Mouse (Mus musculus) lung, postnatal 25 days (tissue): Measurements from ENCODE around the gene Nudc.
"Not testable (repeated sequence)": the region's sequence is repeated elsewhere in the genome, so short reads cannot be mapped to it uniquely, and the experiment has no call there.

Experiments
- DNase-seq: peaks from one replicate; pipeline ENCODE4 v3.0.0; 2022; ENCODE audit warnings: low spot score

Gene Nudc

DNA sequence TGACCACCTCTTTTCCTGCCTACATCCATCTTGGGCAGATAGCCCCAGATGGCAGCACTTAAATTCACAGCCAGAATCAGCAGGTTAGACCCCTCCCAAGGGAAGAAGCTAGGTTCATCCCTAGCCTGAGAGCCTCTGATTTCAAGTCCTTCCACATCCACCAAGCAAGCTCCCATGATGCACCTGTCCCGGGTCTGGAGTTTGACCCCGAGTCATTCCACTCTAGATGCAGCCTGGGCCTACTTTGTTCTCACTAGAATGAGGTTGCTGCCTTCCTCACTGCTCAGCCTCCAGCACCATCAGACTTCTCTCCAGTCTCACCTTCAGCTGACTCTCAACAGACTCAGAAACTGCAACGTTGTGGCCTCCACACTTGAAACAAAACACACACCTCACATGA, 9.7 kb downstream of the Nudc start:
- DNase-seq, result no peak

DNA sequence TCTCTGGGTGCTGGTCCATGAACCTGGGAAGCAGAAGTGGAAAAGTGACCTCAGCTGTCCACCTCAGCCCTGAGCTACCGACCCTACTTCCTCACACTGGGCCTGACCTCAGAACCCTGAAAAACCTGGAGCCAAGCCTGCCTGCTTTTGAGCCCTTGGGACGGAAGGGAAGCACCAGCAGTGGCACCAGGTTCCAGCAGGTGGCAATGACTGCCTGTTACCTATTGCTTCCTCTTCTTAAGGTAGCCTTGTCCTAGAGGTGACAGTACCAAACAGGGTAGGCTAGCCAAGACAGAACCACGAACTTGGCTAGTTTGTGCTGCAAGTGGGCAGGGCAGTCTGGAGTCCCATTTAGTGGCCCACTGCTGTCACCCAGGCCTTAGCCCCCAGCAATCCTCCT, 13.0 kb downstream of the Nudc start:
- no peak for DNase-seq

DNA sequence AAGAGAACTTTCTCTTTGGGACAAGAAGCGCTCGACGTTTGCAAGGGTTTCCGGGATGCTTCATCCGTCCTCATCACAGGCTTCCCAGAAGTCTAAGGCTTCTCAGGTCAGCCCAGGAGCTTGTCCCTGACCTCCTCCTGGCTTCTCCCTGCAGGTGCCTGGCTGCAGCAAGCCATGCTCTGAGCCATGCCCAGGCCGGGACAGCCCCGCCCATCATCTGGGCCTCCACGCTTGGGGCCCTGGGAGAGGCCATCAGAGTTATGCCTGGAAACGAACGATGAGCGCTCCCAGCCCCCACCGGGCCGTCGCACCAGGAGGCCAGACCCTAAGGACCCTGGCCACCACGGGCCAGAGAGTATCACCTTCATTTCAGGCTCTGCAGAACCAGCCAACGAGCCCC, 18.0 kb downstream of the Nudc start:
- DNase-seq, result no peak

DNA sequence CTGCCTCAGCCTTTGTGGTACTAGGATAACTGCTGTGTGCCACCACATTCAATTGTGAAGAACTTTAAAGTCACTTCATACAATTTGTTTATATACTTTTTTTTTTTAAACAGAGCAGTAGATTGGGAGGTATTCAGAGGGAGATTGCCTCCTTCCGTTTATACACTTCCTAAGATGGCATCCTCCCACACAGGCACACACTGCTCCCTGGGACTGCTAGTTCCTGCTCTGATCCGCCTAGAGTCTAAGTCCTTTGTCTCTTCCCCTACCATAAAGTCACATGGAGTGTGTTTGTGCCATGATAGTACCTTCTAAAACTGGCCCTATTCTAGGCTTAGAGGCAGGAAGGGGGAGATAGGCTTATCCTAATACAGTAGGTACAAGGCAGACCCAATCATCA, 24.3 kb downstream of the Nudc start:
- DNase-seq, result no peak

DNA sequence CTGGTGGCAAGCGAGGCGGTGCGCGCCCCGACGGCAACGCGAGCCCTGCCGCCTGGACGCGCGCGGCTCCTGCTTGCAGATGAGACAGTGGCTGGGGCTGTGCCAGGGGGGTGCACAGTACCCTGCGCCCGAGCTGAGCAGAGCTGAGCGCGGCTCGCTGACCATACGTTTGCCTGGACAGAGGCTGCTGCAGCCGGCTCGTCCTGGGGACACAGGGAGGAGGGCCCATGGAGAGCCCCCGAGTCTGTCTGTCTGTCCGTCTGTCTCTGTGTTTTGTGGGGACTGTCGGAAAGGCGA, 26.5 kb downstream of the Nudc start:
- DNase-seq, result no peak

DNA sequence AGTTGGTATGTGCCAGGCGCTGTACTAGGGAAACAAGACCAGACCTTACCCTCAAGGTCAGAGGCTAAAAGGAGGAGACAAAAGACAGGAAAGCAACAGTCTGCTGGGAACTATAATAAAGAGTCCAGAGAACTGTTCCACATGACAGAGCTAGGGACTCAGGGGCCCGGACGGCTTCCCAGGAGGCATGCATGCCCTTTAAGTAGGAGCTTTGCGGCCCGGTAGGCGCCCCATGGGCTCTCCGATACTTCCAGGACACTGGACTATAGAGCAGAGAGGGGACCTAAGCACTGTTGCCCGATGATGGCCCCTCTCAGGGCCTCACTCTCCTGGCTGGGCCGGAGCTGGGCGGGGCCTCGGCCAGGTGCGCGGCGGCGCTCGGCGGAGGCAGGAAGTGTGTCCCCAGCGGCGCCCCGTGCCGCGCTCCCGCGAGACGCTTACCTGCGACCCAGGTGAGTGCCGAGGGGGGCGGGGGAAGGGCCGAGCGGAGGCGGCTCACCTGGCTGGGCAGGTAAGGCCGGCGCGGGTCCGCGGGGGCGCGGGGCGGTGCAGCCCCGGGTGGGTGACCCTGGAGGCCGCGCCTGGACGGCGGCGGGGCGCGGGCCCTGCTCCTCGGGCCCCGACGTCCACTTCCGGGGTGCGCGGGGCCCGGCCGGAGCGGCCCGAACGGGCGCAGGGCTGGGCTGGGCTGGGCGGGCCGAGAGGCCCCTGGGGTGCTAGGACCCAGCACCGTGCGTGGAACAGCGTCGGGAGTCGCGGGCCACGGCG, 27.0 kb downstream of the Nudc start, which contains the start of gene Kdf1:
TSS of gene Kdf1 (plus strand) at position 363 of the 768 bp plus-strand sequence.
- DNase-seq, result peak; percentile 72

DNA sequence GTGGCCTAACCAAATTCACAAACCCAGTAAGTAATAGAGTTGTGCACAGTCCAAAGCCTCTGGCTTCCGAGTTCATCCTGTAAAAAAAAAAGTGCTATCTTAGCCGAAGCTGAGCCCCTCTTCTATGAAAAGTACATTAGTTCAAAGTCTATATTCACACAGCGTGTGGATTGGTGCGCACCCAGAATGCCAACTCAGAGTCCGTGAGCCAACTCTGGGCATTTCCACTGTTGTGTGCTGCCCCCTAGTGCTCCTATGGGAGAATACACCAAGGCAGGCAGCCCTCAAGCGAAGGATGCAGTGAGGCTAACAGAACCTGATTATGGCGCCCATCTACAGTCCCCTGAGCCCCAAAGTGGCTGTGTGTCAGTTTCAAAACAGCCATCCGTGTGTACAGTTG, 32.8 kb downstream of the Nudc start:
- peak; percentile 77 for DNase-seq

DNA sequence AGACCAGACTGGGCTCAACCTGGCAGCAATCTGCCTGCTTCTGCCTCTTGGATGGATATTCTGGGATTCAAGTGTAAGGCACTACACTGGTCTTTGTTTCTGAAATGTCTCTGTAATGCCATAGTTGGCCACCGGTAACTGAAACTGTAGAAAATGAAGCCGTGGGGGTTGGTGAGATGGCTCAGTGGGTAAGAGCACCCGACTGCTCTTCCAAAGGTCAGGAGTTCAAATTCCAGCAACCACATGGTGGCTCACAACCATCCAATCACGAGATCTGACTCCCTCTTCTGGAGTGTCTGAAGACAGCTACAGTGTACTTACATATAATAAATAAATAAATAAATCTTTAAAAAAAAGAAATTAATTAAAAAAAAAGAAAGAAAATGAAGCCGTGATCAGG, 33.3 kb downstream of the Nudc start:
- not testable (repeated sequence) for DNase-seq

DNA sequence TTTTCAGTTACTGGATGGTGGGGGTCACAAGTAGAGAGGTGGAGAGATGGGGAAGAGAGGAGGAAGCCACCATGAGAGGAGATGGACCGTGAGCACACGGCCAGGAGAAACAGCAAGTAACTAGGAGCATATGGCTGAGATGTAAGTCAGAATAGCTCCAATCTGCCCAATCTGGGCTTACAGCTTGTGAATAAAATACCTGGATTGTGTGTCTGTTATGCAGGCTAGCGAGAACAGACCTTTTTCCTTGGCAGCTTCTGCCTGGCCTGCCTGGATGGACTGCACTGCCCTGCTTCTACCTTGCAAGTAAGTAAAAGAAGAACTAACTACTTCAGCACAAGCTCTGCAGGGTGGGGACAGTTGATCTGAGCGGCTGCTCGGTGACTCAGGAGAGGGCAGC, 34.7 kb downstream of the Nudc start:
- DNase-seq, result no peak

DNA sequence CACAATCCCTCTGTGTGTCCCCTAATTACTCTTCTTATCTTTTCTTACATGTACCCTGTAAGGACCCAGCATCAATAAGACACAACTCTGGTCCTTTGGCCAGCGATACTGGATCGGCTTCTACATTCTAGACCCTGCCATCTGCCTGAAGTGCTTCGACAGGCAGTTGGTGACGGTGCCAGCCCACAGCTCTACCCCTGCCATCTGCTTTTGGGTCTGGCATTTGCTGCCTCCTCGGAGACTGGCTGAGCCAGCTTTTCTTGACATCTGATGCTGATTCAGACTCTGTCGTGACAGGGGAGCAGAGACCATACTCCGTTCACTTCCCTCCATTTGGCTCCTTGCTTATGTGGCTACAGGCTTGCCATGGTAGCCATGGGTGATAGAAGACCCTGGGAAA, 36.8 kb downstream of the Nudc start:
- DNase-seq, result no peak

DNA sequence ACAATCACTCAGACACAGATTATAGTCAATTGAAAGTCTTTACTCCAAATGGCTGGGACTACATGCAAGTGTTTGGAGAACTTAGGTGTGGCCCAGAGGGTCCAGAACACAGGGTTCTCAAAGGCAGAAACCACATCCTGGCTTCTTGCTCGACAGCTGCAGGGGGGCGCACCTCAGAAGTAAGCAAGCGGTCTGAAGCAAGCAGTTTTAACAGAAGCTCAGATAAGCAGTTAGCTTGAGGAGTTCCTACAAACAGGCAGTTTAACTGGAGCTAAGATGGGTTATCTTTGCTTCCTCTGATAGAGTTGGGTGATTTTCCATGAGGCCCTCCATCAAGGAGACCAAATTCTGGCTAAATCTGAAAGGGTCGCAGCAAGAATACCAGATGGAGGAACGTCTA, 39.2 kb downstream of the Nudc start:
- no peak for DNase-seq

DNA sequence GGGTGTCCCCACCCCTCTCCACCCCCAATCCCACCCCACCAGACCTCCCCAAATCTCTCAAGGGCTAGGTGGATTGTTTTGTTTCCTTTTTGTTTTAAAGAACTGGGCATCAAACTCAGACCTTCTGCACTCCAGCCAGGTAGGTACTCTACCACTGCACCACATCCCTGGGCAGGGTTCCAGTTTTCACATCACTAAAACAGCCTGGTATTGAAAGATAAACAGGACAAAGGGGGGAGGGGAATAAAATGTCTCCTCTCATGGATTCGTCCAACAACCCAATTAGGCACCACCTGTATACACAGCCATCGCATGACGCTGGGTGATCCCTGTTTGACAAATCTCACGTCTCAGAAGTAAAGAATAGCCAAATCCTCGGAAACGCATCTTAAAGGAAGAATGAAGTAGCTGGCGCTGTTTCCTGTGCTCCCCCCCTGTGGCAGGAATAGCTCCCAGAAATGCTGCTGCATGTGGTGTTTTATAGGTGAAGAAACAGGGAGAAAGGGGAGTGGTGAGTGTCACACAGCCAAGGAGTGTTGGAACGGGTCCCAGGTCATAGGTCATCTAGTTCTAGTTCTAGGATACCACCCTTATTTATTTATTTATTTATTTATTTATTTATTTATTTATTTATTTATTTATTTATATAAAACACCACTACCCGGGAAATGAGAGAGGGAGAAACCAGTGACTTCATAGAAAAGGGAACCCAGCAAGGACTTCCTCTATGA, 40.9 kb downstream of the Nudc start:
- no peak for DNase-seq

DNA sequence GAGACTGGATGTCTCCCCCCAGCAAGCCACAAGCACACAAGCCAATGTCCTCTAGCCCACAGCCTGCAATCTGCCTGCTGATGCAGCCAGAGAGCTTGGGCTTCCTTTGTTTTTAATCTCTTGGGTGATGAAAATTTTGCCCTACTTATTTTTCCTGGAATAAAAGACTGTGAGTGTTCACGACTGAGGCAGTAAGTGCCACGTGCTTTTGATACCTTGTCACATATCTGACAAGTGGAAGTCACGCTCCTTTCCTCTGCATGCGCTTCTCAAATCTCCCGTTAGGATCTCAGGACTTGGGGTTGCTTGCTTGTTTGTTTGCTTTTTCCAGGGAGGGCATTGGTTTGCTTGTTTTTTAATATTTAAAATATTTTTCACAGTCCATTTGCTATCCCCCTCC, 41.5 kb downstream of the Nudc start:
- DNase-seq, result no peak

DNA sequence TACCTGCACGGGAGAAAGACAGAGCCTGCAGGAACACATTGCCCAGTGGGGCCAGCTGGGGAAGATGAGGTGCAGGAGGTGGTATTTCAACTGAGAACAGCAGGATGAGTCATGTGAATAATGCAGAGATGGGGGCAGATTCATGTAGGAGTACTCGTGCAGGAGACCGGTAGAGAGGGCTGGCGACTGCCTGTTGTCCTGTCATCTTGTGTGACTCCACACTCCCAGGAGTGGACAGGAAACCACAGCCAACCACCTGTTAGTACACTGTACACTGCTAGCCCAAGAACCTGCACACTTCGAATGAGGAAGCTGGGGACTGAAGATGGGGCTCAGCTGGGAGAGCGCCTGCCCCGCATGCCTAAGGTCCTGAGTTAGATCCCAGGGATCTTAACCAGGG, 44.3 kb downstream of the Nudc start:
- DNase-seq, result no peak

DNA sequence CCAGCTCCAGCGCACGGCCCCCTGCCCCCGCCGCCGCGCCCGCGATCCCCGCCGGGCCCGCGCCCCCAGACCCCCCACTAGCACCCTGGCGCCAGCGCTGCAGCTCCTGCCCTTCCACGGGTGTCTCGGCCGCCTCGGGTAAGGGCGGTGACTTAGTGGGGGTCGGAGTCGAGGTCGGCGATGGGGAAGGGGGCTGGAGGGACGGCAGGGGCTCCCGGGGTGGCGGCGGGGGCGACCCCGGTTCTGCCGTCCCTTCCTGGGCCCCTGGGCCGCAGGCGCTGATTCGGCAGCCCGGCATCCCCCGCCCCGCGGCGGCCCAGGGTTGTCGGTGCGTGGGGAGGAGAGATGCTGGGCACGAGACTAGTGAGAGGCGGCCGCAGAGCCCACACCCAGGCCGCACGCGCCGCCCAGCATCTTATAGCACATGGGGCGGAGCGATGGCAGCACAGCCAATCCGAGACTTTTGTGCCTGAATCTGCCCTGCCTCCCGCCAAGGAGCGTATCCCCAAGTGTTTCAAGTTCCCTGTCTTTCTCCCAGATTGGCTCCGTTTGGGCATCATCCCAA, 47.6 kb downstream of the Nudc start, which contains the start of gene Trnp1:
TSS of gene Trnp1 (minus strand) at position 391 of the 565 bp plus-strand sequence.
- DNase-seq, result peak; percentile 63

DNA sequence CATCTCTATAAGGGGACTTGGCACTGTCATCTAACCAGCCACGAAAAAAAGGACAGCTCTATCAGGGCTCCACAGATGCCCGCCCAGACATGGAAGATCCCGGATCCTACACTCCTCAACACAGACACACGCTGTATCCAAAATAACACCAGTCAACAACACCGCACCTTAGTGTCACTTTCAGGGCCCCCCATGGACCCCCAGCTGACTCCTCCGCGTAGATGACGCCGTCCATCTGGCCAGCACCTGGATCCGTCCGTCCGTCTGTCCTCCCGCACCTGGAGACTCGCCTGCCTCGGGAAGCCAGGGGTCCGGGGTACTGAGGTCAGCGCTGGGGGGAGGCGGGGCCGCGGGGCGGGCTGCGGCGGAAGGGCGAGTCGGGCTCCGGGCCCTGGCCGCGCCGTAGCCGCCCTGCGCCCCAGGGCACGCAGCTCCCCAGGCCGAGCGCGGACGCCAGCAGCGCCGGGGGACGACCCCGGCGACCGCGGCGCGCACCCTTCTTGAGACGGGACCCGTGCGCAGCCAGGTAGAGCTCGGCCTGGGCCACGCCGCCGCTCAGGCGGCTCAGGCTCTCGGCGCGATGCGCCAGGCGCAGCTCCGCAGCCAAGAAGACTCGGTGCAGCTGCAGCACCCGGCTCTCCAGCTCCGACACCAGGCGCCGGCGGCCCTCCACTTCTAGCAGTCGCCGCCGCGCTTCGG, 48.2 kb downstream of the Nudc start:
- DNase-seq, result no peak

DNA sequence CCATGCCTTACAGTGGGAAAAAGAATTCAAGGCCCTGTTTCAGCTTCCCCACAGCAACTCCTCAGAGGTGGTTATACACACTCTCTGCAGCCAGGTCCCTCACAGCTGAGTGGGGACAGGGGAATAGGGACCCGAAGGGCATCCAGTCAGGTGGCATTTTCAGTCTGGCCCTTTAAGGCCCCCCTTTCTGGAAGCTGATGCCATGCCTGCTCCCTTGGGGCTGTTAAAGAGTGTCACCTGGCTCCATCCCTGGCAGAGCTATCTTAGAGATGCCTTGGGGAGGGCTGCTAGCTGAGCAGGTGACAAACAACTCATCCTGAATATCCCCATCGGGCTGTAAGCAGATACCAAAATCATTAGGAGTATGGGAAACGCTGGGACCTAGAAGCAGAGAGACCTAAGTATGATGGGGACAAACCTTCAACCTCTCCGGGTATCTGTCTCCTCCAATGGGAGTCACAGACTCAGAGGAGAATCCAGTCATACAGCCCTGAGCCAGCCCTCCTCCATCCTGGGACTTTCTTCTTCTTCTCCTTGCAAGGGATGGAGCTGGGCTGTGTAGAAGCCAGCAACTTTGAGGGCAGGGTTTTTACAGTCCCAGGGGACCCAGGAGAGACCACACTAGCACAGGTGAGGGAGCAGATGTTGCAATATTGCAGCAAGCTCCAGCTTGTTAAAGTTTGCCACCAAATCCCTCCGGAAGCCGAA, 48.9 kb downstream of the Nudc start:
- DNase-seq, result no peak

DNA sequence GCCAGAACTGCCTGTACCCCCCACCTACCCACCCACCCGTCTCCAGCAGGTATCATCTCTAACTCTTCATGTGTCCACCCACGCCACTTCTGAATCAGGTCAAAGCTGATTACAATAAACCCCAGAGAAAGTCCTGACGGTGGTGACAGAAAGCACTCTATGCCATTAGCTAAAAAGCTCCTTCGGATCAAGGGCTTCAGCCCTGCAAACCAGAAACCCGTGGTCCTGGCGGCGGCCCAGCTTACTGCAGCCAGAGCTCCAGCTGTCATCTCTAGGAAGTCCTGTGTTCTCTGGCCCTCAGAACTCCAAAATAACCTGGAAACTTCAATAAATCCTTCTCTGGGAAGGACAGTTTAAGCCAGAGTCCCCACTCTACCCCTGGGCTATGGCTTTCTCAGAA, 50.1 kb downstream of the Nudc start:
- DNase-seq, result no peak

DNA sequence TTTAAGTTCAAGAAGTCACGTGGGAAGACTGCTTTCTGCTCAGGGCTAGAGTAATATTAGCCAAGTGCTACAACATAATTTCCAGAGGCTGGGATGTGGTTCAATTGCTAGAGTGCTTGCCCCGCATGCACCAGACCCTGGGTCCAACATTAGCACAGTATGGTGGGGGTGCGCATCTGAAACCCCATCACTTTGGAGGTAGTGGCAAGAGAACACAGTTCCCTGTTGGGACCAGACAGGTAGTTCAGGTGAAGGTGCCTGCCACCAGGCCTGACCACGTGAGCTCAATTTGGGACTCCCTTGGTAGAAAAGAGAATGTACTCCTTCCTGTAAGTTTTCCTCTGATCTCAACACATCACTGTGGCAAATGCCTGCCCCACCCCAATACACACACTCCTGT, 50.9 kb downstream of the Nudc start:
- no peak for DNase-seq

DNA sequence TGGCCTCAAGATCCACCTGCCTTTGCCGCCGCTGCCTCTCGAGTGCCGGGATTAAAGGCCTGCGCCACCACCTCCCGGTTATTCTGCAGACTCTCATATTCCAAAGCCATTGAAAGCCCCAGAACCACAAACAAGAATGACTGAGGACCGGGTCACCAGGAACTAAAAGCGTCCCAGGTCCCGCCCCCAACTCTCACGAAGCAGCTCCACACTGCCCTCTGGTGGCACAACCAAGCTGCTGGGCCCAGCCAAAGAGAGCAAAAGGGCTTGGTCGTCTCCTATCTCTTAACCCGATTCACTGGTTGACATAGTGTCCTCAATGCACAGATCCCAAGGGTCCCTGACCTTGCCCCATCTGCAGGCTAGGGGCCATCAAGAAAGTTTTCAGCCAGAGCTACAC, 51.4 kb downstream of the Nudc start:
- DNase-seq, result peak; percentile 91

DNA sequence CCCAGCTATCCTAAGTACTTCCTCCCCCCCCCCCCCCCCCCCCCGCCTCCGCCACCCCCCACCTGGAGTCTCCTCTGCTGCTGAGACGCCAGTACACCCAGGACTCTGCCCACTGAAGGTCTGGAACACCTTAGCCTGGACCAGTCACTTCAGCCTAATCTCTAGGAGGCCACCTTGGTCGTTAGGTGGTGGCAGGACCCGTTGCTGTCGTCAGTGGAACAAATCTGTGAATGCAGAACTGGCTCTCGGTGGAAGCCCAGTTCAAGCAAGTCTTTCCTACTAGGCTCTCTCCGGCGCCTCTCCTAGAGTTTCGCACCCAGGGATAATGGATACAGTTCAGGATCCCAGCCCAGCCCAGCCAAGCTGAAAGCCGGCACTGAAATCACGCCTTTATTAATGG, 51.9 kb downstream of the Nudc start:
- DNase-seq, result no peak

DNA sequence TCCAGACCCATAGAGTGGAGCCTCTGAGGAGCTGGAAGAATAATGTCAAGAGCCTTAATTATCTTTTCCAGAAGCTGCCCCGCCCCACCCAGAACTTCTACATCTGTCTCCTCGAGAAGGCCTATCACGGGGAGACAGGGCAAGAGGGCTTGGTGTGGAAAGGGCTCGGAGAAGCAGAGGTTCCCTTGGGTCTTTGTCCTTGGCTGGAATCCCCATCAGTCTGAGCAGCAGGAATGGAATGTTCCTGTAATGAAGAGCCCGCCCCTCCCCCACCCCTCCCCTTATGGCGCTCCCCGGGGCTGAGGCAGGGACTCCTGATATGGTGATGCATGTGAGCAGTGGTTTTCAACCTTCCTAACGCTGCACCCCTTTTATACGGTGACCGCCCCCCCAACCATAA, 54.0 kb downstream of the Nudc start:
- DNase-seq, result peak; percentile 45
